Mouse (Mus musculus) brain, embryonic 18.5 days (tissue): ENCODE data around the gene Pitpnc1.

ENCODE experiments used
- DNase-seq: peaks from one replicate; pipeline ENCODE4 v3.0.0-alpha.2; 2012; ENCODE audit warnings: low read depth, low spot score

Gene Pitpnc1

DNA sequence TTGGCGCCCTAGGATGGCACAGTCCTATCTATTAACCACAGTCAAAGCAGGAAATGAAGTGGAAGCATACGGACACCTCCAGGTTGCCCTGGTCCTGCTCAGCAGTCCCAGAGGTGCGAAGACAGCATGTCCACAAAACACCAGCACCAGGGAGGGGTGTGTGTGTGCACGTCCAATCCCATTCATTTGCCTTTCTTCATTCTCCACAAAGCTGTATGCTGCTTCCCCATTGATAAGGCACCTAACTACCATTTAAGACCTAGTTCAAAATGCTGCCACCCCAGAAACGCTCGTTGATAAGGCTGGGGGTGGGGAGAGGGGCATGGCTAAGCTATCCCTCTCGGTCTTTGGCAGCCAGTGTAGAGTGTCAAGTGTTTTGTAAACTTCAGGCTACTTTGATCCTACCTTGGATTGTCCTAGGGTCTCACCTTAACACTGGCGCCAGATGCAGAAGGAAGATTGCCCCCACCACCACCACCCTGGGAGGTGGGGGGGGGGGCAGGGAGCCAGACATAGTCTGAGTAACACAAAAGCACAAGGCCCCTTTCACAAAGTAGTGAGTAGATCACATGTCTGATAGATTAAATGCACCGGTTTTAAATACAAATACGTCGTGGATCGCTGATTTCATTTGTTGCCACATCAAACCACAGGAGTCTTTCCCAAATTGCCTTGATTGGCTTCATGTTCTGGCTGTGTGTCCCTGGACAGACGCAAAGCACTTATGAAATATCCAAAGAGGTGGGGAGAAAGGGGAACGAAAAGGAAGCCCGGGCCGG, 2.1 kb downstream of the Pitpnc1 start:
- DNase-seq, result no peak

DNA sequence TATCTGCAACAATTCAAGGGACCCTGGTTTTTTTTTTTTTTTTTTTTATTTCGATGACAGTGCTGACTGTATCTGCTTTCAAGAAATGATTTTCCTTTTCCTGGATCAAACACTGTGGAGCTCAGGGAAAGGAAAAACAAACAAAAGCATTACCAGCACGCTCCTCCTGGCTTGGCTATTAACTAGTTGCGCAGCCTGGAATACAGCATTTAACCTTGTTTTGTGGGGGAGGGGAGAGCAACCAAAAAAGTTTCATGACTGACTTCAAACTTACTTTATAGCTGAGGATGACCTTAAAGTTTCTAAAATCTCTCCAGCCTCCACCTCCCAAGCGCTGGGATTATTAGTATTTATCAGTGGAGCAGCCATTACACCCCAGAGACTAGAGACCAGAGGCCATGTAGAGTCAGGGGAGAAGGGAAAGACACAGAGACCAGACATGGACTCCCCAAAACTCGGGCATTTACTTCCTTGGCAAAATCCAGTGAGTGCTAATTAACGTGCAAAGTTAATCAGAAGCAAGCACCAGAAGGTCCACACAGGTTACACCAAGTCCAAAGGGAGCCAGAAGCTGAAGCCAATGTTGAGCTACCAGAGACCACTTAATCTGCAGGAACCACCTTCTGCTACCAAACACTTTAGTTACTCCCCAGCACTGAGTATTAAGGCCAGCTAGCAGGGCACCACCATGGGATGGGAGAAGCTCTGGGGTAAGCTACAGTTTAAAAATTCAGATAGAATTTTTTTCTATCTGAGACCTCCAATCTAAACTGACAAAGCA, 3.7 kb downstream of the Pitpnc1 start:
- DNase-seq, result no peak

DNA sequence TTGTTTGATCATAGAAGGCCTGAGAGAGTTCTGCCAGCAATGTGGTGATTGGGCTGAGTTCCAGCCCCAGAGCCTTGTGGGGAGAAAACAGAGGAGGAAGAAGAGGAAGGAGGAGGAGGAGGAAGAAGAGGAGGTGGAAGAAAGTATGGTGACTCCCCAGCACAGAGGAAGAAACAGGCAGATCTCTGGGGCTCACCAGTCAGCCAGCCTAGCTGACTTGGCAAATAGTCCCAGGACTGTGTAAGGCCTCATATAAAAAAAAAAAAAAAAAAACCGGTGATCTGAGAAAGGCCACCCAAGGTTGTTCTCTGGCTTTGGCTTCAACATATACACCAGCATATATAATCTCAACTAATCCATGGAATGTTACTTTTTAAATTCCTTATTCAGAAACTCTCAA, 4.5 kb downstream of the Pitpnc1 start:
- DNase-seq, result no peak

- no peak for DNase-seq
Observed at GRCm38 (mm10) chr11:107465041-107465440, 5.5 kb downstream of the Pitpnc1 start.

- no peak for DNase-seq
Observed at GRCm38 (mm10) chr11:107464141-107464540, 6.4 kb downstream of the Pitpnc1 start.

DNA sequence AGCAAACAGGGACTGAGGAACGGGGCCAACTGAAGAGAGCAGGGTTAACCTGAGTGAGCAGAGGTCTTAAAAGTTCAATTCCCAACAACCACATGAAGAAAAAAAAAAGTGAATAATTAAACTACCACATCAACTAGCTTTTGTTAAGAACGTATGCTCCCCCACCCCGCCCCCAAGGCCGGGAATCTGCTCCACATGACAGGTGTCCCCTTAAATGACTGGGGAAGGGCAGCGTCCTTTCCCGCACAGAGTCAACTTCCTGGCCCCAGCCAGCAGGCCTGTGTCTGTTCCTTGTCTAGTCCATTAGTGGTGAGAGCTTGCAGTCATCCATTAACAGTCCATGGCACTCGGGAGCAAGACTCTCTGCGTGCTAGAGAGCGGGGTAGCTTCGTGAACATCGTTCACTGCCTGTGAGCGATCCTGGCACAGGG, 7.2 kb downstream of the Pitpnc1 start:
- no peak for DNase-seq

DNA sequence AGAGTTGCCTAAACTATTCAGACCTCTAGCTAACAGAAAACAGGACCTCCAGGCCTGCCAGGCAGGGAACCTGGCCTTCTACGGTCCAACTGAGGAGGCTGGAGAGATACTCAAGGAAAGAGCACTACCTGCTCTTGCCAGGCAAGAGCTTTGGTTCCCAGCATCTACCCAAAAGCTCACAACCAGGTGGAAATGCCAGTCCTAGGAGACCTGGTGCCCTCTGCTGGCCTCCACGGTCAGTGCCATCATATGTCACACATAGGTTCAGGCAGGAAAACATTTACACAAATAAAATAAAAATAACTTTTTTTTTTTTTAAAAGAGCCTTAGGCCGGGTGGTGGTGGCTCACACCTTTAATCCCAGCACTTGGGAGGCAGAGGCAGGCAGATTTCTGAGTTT, 8.0 kb downstream of the Pitpnc1 start:
- no peak for DNase-seq

GRCm38 (mm10) chr11:107459828-107460227, 10.7 kb downstream of the Pitpnc1 start:
- no peak for DNase-seq

GRCm38 (mm10) chr11:107458986-107459385, 11.5 kb downstream of the Pitpnc1 start:
- no peak for DNase-seq

DNA sequence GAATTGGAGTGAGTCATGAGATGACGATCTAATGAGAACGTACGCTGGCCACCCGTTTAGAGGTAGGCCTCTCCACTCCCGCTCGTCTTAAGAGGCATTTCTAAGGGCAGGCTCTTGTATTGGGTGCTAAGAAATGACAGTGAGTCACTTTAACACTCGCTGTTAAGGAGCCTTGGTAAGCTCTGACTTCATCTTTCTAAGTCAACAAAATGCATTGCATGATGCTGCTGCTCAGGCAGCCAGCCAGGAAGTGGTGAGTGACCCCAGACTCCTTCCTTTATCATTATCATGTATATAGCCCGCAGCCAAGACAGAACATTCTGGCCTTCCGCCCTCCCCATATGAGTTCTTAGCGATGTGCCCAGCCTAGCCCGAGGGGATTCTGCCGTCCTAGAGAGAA, 12.2 kb downstream of the Pitpnc1 start:
- no peak for DNase-seq

DNA sequence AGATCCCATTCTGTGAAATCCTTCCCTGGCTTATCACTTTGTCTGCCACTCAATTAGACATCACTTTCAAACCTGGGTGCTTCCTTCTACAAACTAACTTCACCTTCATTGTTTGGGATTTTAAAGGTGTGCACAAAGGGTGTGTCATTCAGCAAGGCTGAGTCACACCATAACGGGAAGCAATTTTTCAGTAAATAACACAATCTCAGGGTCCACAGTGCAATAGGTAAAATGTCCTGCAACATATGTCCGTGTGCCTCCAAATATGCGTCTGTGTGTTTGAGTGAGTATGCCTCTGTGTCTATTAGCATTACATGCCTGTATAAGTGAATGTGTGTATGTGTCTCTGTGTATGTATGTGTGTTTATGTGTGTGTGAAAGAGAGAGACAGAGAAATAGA, 13.2 kb downstream of the Pitpnc1 start:
- no peak for DNase-seq

- no peak for DNase-seq
Observed at GRCm38 (mm10) chr11:107454546-107455462, 15.7 kb downstream of the Pitpnc1 start.

DNA sequence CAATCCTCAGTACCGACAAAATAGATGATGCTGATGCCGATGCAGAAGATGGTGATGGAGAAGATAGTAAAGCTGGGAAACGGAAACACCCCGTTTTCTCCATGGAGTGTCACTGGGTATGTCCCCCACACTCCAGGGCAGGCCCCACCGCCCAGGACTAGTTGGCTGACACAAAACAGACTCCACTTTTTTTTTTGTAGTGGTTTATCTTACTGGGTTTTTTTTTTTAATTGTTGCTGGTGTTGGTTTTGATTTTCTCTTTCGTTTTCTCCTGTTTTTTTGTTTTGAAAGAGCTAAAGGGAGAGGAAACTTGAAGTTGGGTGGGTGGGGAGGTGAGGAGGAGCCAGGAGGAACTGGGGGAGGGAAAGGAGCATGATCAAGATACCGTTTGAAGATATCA, 18.4 kb downstream of the Pitpnc1 start:
- DNase-seq, result no peak

DNA sequence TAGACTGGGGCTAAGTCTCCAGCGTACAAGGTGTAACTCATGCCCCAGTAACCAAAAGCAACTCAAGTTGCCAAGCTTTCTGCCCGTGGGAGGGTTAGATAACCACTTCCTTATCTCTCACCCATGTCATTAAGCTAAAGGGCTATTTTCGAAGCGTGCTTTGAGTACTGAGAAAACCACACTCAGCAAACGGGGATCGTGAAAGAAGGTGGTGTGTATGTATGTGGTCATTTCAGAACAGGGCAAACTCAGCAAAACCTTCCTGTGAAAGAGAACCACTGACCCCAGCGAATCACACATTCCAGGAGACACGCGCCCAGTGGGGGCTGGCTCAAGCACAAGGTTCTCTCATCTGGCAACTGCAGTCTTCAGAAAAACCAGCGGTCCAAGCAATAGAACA, 19.4 kb downstream of the Pitpnc1 start:
- DNase-seq, result no peak

- DNase-seq, result no peak
Observed at GRCm38 (mm10) chr11:107450097-107450496, 20.4 kb downstream of the Pitpnc1 start.

DNA sequence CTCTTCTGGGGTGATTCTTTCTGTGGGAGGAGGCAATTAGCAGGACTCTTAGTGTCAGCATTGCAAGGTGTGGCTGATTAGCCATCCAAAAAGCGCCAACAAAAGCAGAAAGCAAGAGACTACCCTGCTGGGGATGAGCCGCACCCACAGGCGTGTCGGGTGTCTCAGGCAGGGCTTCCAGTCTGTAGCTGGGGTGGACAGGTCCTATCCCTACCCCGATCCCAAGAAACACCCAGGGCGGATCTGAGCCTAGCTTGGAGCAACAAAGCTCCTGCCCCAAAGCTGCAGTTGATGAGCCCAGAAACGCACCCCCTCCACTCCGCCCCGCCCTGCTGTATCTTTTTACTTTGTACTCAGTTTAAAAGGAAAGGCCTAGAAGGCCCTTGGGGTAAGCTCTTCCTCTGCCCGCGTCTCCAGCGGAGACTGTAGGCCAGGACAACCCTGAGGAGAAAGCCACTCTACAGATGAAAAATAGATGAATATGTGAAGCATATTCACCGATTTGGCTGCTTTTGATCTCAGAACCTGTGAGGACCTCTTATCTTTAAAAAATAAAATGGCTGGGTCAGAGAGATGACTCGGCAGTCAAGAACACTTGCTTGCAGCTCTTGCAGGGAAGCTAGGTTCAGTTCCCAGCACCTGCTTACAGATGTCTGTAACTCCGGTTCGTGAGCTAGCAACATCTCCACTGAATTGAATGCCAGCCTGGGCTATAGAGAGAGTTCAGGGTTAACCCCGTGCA, 21.2 kb downstream of the Pitpnc1 start:
- DNase-seq, result no peak

DNA sequence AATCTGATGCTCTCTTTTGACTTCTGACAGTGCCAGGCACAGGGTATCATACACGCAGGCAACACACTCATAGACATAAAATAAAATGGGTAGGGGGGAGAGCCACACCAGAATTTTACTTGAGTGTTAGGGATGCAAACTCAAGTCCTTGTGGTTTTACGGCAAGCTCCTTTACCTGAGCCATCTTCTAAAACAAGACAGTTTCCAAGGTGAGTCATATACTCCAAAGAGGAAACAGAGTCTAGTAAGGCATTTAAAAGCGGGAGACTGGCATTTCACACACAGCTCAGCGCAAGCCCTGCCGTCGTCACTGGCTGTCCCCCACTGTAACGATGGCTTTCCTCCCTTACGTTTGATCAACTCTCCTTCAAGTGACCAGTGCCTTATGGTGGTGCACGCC, 22.6 kb downstream of the Pitpnc1 start:
- DNase-seq, result no peak

DNA sequence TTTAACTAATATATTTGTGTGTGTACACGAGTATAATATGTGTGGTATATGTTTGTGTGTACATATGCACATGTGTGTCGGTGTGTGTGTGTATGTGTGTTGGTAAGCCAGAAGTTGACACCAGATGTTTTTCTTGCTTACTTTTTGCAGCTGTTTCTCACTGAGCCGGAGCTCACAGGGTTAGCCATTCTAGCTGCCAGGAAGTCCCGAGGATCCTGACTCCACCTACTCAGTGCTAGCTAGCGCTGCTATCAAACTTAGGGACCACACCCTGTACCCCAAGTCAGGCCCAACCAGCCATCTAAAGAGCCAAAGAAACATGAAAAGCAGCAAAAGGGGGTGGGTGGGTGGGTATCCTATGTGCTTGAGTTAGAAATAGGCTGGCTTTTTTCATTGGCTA, 23.1 kb downstream of the Pitpnc1 start:
- no peak for DNase-seq

- DNase-seq, result no peak
Observed at GRCm38 (mm10) chr11:107446650-107447049, 23.8 kb downstream of the Pitpnc1 start.

DNA sequence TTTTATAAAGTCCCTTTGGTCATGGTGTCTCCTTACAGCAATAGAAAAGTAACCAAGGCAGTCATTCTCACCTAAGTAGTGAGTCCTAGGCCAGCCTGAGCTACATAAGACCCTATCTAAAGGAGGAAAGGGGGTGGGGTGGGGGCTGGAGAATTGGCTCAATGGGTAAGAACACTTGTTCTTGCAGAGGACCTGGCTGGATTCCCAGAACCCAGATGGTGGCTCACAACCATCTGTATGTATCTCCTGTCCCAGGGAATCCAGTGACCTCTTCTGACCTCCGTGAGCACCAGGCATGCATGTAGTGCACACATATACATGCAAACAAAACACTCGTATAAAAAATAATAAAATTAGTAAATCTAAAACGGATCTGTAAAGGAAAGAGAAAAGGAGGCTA, 24.8 kb downstream of the Pitpnc1 start:
- no peak for DNase-seq
